Mouse (Mus musculus): Measurements from ENCODE around the gene Fh1.
A peak's percentile ranks its signal among the peaks of the same experiment; 100 is the strongest.

Gene Fh1

DNA sequence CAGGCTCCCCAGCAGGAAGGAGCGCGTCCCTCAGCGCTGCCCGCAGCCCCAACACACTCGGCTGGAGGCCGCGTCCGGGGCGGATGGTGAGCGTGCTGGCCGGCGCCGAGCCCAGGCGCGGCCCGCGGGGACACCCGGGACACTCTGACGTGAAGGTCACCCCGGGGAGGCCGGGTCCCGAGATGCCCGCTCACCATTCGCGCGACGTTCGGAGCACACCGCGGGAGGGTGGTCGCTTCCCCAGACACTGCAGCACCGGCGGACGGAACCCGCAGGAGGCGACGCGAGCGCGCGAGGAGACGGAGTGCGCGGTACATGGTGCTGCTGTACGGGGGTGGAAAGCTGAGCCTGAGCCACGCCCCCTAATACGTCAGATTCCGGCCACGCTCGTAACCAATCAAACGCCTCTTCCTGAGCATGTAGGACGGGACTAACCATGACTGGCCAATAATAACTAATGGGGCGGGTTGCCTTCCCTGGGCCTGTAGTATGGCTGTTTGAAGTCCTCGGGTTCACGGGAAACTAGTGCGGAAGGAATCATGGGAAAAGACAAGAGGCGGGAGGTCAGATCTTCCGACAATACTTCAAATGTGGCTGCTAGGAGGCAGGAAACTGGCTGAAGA is at the start of gene Fh1:
Fh1 (minus strand) TSS at position 379 of the 623 bp plus-strand sequence.
- peak; percentile 99 for DNase-seq (ENCODE audit: low spot score)

DNA sequence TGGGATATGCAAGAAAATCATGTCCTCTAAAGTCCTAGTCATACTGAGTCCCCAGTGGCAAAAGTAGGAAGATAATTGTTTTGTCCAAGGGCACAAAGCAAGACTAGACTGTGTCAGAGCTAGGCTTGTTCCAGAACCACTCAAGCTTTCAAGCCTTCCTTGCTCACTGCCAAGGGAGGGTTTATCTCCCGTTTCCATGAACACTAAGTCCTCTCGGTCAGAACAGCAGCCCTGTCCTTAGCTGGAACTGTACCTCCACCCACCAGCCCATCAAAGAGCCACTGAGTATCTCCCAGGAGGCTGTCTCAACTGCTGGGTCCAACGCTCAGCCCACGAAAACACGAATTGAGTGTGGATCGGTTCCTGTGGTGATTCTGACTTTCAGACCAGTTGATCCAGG is 49.7 kb upstream of the Fh1 start:
- no peak for DNase-seq (ENCODE audit: low spot score)

DNA sequence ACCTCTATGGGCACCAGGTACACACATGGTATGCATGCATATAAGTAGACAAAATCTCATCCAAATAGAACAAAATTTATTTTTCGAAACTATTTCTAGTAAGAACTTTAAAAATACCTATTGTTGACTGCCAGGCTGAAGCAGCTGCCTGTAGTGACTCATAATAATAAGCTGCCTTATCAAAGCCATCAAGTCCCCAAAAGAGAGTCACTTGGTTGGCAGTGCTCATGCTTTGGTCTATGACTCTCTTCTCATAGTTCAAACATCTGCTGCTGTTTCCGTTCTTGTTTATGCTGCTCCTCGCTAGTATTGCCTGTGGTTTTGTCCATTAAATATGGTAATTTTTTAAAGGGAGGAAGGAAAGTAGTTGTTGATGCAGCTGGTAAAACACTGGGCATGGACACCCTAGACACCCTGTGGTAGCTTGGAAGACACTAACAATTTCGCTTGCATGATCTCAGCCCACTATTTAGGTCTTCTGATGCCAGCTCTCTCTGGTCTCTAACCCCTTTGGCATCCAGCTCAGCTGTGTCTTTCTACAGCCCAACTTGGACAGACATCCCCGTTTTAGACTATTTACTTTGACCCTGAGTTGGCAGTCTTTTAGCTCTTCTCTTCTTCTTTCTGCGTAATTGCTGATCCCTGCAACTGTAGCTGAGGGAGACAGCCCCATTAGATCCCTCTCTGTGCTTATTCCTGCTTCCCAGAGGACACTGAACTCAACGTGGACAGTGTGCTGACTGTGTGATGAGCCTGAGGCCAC is 48.3 kb upstream of the Fh1 start:
- DNase-seq (ENCODE audit: low spot score) = peak; percentile 52

DNA sequence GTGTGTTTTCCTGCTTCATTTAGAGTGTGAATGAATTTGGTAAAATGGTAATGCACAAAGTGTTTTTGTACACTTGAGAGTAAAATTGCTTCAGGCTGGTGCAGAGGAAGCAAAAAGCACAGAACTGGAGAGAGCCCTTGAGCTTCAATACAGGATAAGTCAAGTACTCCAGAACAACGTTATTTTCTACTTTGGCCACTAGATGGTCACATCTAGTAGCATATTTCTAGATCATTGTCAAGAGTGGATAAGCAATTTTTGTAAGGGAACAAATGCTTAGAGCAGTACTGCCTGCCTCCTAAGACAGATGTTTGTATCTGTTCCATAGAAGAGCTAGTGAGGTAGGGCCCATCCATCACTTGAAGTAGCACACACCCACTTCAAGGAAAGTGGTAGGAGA is 46.2 kb upstream of the Fh1 start:
- peak; percentile 42 for DNase-seq (ENCODE audit: low spot score)

DNA sequence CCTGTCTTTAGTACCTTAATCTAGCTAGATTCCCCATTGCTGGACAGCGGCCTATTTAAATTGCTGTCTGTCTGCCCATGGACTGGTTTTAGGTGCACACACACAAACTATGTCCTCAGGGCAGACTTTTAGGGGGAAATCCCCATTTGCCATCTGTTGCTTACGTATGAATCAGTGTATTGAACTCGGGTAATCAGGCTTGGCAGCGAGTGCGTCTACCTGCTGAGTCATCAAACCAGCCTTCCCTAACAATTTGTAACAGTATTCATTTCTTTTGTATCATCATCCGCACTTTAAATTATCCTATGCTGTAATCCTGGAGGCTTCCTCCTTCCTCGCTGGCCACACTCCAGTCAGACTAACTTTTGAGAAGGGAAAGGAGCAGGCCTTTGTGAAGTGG is 44.6 kb upstream of the Fh1 start:
- no peak for DNase-seq (ENCODE audit: low spot score)

DNA sequence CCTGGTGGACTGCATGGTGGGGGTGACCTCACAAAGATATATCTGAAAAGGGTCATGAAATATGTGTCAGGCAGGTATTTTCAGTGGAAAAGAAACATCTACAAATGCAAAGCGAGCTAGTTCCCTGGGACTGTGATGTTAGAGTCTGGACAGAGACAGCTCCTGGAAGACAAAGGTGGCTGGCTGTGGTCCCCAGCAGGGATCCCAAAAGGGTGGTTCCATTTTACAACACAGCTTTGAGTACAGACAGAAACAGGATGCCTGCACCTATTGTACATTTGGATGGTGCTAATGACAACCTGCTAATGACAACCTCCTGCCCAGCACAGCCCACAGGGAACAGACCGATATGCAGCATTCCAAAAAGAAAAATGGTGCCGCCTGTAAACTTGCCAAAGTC is 44.0 kb upstream of the Fh1 start:
- DNase-seq (ENCODE audit: low spot score) = no peak

DNA sequence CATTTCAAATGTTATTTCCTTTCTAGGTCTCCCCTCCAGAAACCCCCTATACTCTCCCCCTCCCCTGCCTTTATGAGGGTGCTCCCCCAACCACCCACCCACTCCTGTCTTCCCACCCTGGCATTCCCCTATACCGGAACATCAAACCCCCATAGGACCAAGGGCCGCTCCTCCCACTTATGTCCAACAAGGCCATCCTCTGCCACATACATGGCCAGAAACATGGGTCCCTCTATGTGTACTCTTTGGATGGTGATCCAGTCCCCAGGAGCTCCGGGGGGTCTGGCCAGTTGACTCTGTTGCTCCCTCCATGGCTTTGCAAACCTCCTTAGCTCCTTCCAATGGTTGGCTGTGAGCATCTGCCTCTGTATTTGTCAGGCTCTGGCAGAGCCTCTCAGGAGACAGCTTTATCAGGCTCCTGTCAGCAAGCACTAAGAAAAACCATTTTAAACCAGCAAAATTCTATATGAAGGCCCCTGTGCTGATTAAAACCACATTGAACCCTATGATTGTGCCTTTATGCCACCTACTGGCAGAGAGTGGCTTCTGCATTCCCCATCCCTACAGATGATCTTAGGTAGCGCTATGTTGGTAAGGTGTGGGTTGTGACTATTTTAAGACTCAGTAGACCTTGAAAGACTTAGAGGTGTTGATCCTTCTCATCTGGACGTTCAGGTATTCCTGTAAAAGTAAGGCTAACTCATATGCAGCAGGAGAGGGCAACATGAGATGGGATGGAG is 43.4 kb upstream of the Fh1 start:
- DNase-seq (ENCODE audit: low spot score) = peak; percentile 48

DNA sequence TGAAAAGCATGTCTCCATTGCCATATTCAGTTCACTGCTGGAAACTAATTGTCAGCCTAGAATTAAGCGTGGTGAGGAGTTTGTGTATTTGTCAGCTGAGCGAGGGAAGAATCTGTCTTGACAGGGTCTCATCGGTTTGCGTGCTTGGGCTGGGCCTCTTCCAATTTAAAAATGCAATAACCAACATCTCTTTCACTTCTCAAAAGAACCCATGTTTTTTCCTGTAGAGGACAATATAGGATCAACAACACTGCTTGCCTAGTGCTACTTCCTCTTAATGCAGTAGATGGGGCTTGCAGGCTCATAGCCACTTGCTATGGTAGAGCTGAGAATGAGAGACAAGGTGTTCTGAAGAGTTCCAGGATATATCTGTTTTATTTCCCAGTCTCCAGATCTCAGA is 34.5 kb upstream of the Fh1 start:
- no peak for DNase-seq (ENCODE audit: low spot score)

DNA sequence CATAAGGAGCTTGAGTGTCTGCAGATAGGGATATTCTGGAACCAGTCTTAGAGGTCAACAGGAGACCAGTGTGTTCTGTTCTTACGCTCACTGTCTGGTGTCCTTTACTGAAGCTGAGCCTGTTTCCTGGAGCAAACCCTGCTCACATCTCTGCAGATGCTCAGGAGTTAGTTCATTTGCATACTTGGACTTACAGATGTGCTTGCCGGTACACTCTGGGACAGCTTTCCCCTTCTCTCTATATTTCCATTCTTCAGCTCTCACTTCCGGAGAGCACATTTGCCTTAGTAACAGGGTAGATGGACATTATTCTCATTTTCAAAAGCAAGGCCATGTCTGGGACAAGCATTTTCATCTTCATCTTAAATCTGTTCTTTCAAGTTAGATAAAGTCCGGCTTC is 23.2 kb upstream of the Fh1 start:
- no peak for DNase-seq (ENCODE audit: low spot score)

DNA sequence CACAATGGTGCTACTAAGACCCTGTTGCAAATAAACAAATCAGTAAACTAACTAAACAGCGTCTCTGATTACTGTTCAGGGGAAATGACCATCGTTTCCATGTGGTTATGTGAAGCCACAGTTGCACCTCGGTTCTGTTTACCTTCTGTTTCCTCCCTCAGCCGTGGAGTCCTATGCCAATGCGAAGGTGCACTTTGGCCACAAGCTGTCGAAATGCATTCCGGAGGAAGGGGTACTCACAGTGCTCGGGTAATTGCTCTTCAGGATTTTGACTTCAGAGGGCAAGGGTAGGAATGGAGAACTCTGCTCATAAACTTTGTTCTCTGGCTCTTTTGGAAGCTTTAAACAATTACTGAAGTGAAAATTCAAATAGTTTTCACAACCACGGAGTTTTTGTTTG is 21.5 kb upstream of the Fh1 start:
- no peak for DNase-seq (ENCODE audit: low spot score)

DNA sequence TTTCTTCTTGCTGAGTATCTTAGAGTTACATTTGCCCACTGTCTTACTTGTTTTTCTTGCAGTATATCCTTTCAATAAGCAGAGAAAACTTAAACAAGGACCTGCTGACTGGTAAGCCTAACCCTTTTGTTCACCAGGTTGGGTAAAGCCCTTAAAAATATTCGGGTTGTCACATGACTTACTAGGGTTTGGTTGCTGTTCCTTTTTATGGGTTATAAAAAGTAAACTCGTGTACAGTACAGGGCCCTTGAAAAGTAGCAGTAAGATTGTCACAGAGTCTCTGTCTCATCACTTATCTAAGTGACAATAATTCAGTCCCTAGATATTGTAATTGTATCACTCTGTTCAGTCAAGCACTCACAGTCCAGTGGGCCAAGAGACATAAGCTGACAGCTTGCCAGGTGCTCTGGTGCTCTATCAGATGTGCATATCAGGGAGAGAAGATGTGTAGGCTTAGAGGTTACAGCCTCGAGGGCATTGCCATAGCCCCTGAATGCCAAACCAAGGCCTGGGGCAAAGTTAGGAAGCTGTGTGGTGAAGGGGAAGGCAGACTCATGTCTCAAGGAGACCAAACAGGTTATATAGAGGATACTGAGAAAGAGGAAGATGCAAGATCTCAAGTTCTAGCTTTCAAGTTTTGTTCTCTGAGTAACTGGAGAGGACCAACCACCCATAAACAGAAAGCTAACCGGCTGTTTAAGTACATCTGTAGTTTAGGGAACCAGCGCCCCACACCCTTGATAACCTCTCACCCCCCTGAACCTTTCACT is 18.2 kb upstream of the Fh1 start:
- DNase-seq (ENCODE audit: low spot score) = no peak

DNA sequence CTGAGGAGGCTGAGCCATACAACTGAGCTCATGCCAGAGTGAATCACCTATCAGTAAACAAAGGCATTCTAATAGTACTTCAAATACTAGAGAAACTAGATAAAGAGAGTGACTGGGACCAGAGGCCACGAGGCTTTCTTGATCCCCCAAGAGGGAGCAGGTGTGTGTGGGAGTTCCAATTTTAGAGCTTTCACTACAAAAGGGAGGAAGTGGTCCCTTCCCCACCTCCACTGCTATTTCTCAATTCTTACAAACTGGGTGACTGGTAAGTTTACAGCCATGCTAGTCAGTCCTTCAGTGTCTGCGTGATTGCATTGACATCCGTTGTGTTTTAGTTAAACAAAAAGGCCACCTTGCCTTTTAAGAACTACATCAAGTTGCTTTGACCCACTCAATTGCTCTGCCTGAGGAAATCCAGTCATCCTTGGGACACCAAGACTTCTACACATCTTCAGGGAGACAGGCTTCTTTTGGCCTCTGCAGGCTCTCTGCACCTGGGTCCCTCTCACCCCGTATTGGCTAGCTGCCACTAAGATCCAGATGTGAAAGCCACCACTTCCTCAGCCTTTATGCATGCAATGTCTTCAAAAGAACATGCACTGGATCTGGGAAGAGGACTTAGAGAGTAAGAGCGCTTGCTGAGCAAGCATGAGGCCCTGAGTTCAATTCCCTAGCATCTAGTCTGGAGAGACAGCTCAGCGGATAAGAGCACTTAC is 15.2 kb upstream of the Fh1 start:
- no peak for DNase-seq (ENCODE audit: low spot score)

DNA sequence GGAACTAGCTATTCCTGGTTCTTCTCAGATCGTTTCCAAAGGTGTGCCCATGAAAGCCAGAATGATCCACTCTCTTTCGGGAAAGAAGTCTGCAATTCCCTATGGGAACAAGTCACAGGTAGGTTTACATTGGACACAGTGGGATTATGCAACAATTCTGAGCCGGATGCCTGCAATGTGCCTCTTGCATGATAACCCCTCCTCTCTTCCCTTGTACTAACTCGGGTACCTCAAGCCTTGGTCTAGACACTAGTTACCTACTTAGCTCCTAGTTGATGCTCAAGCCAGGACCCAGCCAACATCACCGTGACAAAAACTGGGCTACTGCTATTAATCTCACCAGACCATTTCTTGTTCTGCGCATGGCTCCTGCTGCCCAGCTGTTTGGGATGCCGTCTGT is 13.6 kb upstream of the Fh1 start:
- DNase-seq (ENCODE audit: low spot score) = no peak

DNA sequence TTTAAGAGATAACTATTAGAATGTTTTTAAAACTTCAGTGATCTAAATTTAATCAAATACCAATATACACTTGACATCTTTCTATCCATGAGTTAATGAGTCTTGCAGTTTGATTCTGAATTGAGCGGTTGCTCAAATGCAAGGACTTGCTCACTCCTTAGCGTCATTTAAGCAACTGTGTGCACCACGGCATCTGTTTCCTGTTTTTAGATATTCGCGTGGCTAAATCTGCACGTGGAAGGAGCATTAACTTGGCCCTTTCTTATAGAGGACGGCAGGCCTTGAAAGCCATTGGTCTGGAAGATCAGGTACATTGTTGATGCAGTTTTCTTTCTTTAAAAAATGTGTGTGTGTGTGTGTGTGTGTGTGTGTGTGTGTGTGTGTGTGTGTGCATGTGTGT is 12.2 kb upstream of the Fh1 start:
- DNase-seq (ENCODE audit: low spot score) = no peak

DNA sequence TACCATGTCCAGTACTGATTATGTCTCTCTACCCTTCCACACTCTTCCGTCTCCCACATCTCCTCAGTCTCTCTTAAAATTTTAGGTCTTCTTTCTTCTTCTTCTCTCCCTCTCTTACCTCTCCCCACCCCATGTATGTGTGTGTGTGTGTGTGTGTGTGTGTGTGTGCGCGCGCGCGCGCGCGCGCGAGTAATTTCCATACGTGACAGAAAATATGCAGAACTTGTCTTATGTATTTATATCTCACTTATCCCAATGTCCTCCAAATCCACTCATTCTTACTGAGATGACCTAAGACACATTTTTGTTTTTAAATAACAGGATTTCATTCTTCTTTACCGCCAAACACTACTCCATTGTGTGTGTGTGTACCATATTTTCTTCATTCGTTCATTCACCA is 7.0 kb upstream of the Fh1 start:
- no peak for DNase-seq (ENCODE audit: low spot score)

DNA sequence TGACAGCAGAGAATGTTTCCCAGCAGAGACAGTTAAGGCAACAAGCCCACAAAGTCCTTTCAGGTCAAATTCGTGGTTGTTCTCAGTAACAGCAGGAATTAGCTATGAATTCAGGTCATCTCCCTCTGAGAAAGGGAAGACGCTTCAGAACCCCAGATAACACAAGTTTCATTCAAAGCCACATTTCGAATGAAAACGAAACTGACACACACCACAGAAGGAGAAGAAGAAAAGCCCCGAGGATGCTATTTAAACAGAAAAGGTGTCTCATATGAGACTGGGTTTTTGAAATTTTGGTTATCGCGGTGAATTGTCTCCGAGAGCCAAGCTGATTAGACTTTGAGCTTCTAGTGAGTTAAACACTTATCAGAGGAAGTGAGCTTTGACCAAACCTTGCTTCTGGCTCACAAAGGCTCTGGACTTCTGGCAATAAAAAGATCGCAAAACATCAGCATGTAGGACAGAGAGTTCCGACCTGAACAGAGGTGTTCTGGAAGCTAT is 6.3 kb upstream of the Fh1 start:
- no peak for DNase-seq (ENCODE audit: low spot score)

DNA sequence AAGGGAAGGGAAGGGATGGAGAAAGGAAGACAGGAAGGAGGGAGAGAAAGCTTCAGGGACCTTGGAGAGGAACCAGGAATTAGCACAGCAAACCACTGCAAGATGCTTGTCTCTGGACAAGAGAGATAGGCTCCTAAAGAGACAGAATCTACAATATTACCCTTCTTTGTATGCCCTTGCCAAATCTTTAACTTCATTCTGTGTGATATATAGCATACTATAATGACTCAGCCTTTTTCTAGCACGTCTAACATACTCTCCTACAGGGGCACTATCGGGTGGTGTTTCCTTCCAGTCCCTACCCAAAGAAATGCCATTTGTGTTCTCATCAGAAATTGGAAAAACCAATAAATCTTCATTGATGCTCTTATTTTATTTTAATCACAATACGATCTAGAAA is 5.6 kb upstream of the Fh1 start:
- no peak for DNase-seq (ENCODE audit: low spot score)

DNA sequence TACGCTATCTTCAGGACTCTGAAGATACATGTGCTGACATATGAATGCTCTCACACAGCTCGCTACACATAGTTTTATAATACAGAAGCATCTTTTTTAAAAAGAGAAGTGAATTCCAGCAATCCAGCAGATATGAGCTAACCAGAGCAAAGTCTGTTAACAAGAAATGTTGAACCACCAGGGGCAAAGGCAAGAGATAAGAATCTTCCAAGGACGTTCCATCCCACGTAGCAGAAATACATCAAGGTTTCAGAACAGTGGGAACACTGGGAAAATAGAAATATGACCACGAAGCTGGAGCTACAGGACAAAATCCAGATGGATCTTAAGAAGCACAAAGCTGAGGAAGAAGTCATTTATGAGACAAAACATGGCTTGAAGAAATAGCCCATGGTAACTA is 4.9 kb upstream of the Fh1 start:
- no peak for DNase-seq (ENCODE audit: low spot score)

DNA sequence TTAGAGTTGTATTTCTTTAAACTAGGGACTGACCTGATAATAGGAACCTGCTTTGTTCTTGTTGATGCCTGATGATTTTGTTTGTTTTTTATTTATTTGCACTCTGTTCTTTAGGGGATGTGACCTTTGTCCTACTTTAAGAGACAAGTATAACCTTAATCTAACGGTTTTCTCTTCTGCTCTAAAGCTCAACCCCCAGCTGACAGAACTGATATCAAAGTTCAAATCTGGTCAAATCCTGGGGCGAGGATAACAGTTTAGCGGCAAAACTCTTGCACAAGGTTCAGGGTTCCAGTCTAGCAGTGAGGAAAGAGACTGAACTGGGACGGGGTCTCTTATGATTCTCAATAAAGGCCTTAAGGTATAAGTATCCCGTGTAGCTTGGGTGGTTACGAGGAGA is 3.8 kb upstream of the Fh1 start:
- DNase-seq (ENCODE audit: low spot score) = no peak

DNA sequence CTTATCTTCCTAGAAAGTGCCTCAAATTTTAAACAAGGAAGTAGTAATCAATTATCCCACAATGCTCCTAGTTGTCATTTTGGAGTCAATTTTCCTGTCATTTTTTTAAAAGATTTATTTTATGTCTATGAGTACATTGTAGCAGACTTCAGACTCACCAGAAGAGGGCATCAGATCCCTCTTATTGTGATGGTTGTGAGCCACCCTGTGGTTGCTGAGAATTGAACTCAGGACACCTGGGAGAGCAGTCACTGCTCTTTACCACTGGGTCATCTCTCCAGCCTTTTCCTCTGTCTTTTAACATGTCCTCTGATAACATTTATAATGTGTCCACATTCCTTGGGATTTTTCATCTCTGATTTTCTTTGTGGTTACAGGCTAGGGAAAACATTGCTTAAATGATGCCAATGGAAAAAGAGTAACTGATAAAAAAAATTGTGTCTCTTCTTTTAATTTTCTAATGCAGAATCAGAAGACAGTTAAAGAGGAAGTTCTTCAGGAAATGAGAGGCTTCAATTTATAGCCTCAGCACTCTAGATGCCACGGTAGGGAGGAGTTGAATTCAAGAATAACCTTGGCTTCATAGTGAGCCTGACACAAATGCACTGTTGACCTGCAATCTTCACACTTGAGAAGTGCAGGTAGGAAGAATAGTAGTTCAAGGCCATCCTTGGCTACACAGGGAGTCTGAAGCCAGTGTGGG is 706 bp upstream of the Fh1 start:
- DNase-seq (ENCODE audit: low spot score) = peak; percentile 70

DNA sequence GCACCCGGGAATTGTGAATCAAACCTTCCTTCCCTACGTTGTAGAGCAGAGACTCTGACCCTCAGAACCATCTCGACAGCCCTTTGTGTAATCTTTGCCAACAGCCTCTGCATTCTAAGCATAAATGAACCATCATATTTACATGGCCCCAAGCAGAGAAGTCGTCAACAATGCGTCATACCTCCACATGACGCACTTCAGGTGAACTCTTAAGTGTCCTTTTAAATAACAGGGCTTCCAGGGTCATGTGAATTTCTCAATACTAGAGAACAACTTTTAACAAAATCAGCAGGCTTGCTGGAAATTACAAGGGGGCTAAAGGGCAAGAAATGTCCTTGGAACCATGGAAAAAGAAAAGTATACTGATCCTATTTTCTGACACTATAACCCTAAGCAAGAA is 1.8 kb downstream of the Fh1 start:
- no peak for DNase-seq (ENCODE audit: low spot score)
